Mouse (Mus musculus) ovary, adult 18-20 months (tissue): ENCODE measurements at regions not wholly inside any gene's neighbourhood (a gene's known extent, or its start where the extent isn't known, plus 50 kb on each side); places are given as distances from the start of the nearest gene placed in this dataset.
"Not testable (repeated sequence)": the region's sequence is repeated elsewhere in the genome, so short reads cannot be mapped to it uniquely, and the experiment has no call there.

Source experiments
- DNase-seq: peaks from one replicate; pipeline ENCODE4 v3.0.0; 2022; ENCODE audit warnings: low spot score, mixed read lengths

DNA sequence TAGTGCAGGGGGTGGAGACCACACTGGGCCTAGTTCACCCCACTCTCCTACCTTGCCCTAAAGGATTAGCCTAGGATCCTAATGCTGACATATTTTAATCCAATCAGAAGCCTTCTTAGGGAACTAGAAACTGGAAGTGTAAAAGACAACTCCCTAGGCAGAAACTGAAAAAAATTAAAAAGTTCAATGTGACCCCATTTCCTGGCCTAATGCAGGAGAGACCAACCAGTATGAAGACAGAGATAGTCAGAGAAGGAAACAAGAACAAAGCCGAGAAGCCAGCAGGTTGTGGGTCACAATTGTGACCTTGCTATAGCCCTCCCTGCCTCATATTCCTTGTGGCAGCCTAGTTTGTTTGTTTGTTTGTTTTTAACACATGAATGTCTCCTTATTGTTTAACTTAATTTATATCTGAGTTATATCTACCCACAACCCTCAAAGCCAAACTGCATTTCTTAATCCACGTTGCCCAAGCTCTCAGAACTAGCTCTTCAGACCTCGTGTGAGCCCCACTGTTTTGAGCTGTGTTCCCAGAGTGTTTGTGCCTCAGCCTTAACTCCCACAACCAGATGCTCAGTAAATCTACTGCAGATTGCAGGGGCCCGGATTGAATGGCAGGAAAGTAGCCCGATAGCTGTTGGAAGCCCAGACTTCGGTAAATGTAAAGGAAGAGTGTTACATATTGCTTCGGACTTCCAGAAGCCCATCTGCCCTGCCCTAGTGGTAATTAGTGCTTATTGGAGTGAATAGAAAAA is 139.0 kb upstream of the Tbl1xr1 start:
- DNase-seq: no peak

DNA sequence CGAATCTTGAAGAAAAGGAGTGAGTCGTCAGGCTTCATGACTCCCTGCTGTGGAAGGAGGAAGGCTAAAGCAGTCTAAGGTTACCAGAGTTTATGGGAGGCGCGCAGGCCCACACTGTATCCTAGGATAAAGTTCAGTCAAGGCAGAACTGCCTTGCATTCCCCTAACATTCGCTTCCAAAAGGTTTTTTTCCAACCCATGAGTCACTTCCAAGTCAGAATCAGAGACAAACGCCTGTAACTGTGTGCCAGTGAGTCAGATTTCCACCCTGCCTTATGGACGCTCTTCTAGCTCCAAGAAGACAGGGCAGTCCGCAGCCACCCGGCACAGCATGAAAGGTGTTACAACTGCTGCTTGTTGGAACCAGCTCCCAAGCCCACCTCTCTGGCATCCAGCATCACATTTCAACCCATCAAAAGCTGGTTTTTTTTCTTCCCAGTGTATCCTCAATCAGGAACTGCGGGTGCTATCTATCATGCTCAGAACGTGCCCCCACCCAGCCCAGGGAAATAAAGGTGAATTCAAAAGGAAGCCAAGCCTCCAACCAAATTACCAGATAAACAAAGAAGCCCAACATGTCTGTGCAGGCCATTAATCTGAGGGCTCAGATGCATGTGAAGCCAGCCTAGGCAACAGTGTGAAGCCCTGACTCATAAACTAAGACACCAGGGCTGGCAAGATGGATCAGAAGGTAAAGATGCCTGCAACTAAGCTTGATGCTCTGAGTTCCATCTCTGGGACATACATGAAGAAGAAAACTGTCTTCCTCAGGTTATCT is 138.2 kb upstream of the Tbl1xr1 start:
- no peak for DNase-seq

- DNase-seq: no peak
Measured at GRCm38 (mm10) chr3:21939738-21940137, 136.7 kb upstream of the Tbl1xr1 start.

GRCm38 (mm10) chr3:21941596-21941995 is 134.9 kb upstream of the Tbl1xr1 start:
- DNase-seq: no peak

DNA sequence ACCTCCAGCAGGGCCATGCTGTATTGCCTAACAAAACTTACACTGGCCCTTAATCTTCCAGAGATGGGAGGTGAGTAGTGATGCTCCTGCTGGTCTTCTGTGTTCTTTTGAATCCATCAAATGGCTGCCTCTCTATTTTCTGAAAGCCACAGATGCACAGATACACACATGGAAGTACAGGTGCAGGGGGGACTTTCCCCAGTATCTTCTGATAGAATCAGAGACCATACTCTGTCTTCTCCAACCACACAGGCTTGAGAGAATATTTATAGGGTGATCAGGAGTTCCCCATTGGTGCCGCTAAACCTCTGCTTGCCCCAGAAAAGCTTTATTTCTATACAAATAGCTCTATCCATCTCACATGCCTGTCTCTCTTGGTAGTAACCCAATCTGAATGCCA is 133.5 kb upstream of the Tbl1xr1 start:
- DNase-seq: no peak

GRCm38 (mm10) chr3:21945775-21946174 is 130.7 kb upstream of the Tbl1xr1 start:
- DNase-seq: no peak

DNA sequence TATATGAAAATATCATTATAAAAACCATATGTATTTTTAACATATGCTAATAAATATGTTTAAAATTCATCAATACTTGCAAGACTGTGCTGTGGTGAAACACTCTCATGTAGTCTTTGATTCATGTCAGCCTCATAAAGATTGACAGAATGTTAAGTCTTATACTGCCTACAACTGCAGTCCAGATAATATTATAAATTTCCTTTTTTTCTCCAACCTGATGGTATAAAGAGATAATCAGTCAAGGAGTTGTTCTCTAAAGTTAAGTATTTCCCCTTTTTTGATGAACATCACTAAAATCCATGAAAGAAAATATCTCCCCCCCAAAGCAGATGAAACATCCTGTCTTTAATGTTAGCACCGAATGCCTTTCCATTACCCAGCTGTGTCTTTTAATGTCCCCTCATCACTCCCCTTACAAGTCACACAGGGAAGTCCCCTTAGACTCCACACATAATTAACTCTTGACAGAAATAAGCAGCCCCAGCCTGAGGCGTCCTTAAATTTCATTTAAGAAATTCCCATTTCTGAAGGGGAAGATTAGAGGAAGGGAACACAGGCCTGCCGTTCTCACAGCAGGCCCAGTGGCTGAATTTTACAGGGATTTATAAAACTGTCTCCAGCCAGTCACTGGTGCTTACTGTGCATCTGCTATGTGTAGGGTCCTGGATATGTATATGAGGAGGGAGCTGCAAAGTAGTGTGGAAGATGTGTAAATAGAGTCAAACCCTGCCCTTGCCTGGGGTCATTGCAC is 129.0 kb upstream of the Tbl1xr1 start:
- no peak for DNase-seq

- no peak for DNase-seq
Measured at GRCm38 (mm10) chr3:21948074-21948659, 128.3 kb upstream of the Tbl1xr1 start.

GRCm38 (mm10) chr3:21949459-21949858 is 127.0 kb upstream of the Tbl1xr1 start:
- DNase-seq: no peak

- DNase-seq: no peak
Measured at GRCm38 (mm10) chr3:21950571-21950970, 125.9 kb upstream of the Tbl1xr1 start.

DNA sequence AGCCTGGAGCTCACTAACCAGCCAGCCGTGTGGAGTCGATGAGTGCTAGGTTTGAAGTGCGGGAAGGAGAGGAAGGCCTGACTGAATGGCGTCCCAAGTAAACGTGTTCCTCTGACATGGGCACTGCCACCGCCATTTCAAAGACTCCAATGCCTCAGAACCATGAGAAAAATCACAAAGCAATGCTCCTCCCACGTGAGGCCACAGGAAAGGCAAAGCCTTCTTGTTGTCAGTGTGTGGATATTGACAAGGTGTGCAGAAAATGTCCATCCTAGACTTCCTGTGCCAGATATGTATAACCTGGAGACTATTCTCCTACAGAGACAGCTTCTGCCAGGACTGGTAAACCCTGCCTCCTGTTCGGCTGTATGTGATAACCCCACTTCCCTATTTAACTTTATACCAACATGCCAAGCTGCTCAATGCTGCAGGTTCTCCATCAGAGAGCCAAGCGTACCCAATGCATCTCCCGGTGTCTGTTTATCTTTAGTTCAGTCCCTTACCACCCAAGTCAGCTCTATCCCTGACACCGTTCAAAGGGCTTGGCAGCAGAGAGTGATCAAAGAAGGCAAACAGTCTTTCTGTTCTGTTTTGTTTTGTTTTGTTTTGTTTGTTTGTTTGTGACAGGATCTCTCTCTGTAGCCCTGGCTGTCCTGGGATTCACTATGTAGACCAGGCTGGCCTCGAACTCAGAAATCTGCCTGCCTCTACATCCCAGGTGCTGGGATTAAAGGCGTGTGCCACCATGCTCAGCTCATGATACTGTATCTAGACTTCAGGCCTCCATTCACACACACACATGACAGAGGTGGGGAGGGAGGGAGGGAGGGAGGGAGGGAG is 124.8 kb upstream of the Tbl1xr1 start:
- DNase-seq: no peak

GRCm38 (mm10) chr3:21952695-21953415 is 123.6 kb upstream of the Tbl1xr1 start:
- DNase-seq: peak; percentile 49

GRCm38 (mm10) chr3:21953416-21953810 is 123.0 kb upstream of the Tbl1xr1 start:
- DNase-seq: no peak

- no peak for DNase-seq
Measured at GRCm38 (mm10) chr3:21955681-21956080, 120.8 kb upstream of the Tbl1xr1 start.

- not testable (repeated sequence) for DNase-seq
Measured at GRCm38 (mm10) chr3:21957105-21957504, 119.3 kb upstream of the Tbl1xr1 start.

DNA sequence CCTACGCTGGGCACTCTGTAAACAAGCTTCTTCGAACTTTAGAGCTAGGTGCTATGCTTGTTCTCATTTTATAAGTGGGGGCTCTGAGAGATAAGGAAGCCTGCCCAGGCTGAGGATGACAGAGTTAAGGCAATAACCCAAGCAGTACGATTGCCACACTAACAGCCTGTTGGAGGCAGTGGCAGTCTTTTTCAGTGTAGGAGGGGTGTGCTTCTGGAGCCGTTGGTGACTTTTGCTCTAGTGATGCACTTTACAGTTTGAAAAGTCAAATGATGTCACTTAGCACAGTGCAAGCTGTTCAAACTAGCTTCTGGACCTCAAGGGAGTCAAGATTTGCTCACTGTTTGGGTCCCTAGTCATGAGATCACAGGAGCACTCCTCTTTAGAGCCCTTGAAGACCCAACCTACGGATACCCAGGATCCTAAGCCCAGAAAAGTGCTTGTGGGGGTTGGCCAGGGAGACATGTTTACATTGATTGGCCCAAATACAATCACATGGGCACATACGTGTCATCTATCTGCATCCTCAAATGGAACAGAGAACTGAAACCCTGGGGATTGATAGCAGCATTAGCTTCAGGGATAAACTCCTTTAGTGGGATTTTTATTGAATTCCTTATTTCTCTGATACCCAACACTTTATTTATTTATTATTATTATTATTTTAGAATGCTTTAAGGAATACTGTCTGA is 117.7 kb upstream of the Tbl1xr1 start:
- no peak for DNase-seq

DNA sequence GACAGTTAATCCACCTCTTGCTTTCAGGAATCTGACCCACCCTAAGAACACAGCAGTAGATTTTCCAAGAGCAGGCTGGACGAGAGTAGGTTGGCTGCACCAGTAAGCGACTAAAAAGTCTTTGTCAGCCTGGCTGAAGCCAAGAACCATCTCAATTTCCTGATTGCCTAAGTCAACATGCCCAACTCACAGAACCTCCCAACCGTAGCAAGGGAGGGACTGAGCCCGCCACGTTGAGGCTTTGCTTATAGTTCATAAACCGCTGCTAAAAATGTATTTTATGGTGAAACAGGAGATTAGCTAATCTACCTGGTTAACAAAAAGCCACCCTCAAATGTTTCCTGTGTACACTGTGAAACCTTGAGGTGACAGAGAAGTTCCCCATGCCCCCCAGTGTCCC is 115.4 kb upstream of the Tbl1xr1 start:
- DNase-seq: no peak

DNA sequence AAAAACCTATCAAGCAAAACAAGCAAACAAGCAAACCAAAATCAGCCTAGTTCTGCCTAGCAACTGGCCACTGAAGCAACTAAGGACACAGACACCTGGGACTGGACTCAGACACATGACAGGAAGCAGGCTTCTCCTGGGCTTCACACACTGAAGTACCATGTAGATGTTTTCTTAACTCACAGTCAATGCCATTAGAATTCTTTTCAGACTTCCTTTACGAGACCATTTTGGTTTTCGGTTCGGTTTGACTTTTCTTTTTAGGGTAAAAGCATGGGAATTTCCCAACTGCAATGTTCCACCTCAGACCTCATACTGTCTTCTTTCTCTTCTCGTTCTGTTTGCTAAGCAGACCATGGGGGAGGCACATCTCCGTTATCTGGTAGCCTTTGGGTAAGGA is 114.7 kb upstream of the Tbl1xr1 start:
- no peak for DNase-seq

DNA sequence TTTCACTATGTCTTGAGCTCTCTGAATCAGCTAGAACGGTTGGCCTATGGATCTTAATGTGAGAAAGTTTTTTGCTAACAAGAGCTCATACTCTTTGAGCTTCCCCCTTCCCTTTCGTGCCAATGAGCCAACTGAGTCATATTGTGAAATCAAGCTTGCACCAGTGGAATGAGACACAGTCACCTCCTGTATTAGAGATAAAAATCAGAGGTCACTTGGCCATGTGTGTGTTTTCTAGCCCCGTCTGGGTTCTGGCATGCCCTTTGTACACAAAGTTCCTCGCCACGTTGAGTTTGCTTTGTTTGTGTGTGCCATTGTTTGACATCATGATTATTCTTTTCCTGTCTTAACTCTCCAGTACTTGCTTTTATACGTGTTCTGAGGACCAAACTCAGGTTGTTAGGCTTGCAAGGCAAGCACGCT is 114.1 kb upstream of the Tbl1xr1 start:
- no peak for DNase-seq
